Mouse (Mus musculus) lung, embryonic 16.5 days (tissue): ENCODE results near the gene H2al1m. TPM values are rescaled to one million over a fixed set of nuclear protein-coding genes. Genes with fewer than 3 reads are reported as not detected.
"Not testable (repeated sequence)": the region's sequence is repeated elsewhere in the genome, so short reads cannot be mapped to it uniquely, and the experiment has no call there.

Source experiments
- ATAC-seq: fragments of 200-750 bp; cut with Nextera tagmentation; 2 replicates; pipeline ENCODE4 v1.8.0; 2017; ENCODE audit warnings: low read depth, mild to moderate bottlenecking, moderate library complexity
- H3K27ac ChIP-seq: fragments of 300-500 bp; sonication (generic); 2 replicates; pipeline ENCODE4 v1.5.1; 2014; ENCODE audit warnings: mild to moderate bottlenecking, control low read depth, low read length
- H3K27me3 ChIP-seq: fragments of 300-500 bp; sonication (generic); 2 replicates; pipeline ENCODE4 v1.6.1; 2014; ENCODE audit warnings: low read depth, low read length, mixed read lengths; ENCODE audit not compliant: control insufficient read depth, insufficient read depth
- H3K36me3 ChIP-seq: fragments of 300-500 bp; sonication (generic); 2 replicates; pipeline ENCODE4 v1.6.1; 2014; ENCODE audit warnings: low read length; ENCODE audit not compliant: control insufficient read depth, insufficient read depth
- H3K4me1 ChIP-seq: fragments of 300-500 bp; sonication (generic); replicated peaks from 2 replicates; pipeline ENCODE4 v1.6.1; 2014; ENCODE audit warnings: low read length, mixed read lengths; ENCODE audit not compliant: control insufficient read depth, insufficient read depth
- H3K4me2 ChIP-seq: fragments of 300-500 bp; sonication (generic); 2 replicates; pipeline ENCODE4 v1.6.1; 2014; ENCODE audit warnings: low read depth, low read length, control low read depth
- H3K4me3 ChIP-seq: fragments of 300-500 bp; sonication (generic); 2 replicates; pipeline ENCODE4 v1.5.1; 2014; ENCODE audit warnings: mild to moderate bottlenecking, low read length, control low read depth
- H3K9ac ChIP-seq: fragments of 300-500 bp; sonication (generic); 2 replicates; pipeline ENCODE4 v1.6.1; 2014; ENCODE audit warnings: low read length, control low read depth
- H3K9me3 ChIP-seq: fragments of 300-500 bp; sonication (generic); 2 replicates; pipeline ENCODE4 v1.6.1; 2016; ENCODE audit warnings: low read length; ENCODE audit not compliant: control insufficient read depth
- WGBS: fragments of 180-500 bp; shearing (Covaris S2); extraction: QIAGEN DNeasy Blood & Tissue Kit; methylation state at CpG from one replicate; pipeline ENCODE4 v1.1.7; 2014; 5-methylcytosine and 5-hydroxymethylcytosine counted together
- polyA plus RNA-seq: library from polyadenylated mRNA; unstranded; fragments of >200 nt; fragmentation: Nextera tagmentation; extraction: Ambion mirVana; gene quantifications from 2 replicates; pipeline ENCODE4 v1.2.1, GENCODE M21; 2015

H2al1m gene
- polyA plus RNA-seq, 1 experiment from 2014 or later = not detected

GRCm38 (mm10) chrX:9303455-9303854 lies 19.9 kb downstream of the H2al1m start:
- ATAC-seq = no peak
- H3K4me3 ChIP-seq = no peak overlapping the region
- H3K4me2 ChIP-seq = no peak overlapping the region

GRCm38 (mm10) chrX:9316457-9316856 lies 32.9 kb downstream of the H2al1m start:
- H3K4me2 ChIP-seq, H3K27ac ChIP-seq, H3K9me3 ChIP-seq, H3K9ac ChIP-seq, H3K4me3 ChIP-seq, H3K27me3 ChIP-seq, ATAC-seq, H3K36me3 ChIP-seq, H3K4me1 ChIP-seq: not testable (repeated sequence)

More at GRCm38 (mm10) chrX:9303455-9303854, 19.9 kb downstream of the H2al1m start:
- H3K9ac ChIP-seq = no peak overlapping the region
- WGBS = 38% methylated on average over 1 of the region's 1 CpGs
- H3K27ac ChIP-seq = no peak overlapping the region
- H3K36me3 ChIP-seq = no peaks in the 10 kb centered on the region
- H3K9me3 ChIP-seq = no peaks in the 10 kb centered on the region
- H3K4me1 ChIP-seq = no peaks in the 10 kb centered on the region
- no peaks in the 10 kb centered on the region for H3K27me3 ChIP-seq

GRCm38 (mm10) chrX:9327954-9328353 lies 44.4 kb downstream of the H2al1m start:
- H3K27ac ChIP-seq, H3K27me3 ChIP-seq, H3K4me2 ChIP-seq, H3K9ac ChIP-seq, ATAC-seq, H3K4me1 ChIP-seq, H3K4me3 ChIP-seq, H3K9me3 ChIP-seq, H3K36me3 ChIP-seq: not testable (repeated sequence)
- 91% methylated on average over 12 of the region's 26 CpGs for WGBS

GRCm38 (mm10) chrX:9332366-9332962 lies 48.9 kb downstream of the H2al1m start:
- not testable (repeated sequence) for H3K4me1 ChIP-seq, H3K9ac ChIP-seq, H3K9me3 ChIP-seq, H3K36me3 ChIP-seq, H3K4me2 ChIP-seq, H3K4me3 ChIP-seq, H3K27ac ChIP-seq, ATAC-seq, H3K27me3 ChIP-seq
- WGBS = 80% methylated on average over 12 of the region's 12 CpGs

- H3K27ac ChIP-seq, H3K4me2 ChIP-seq, H3K4me3 ChIP-seq, ATAC-seq, H3K27me3 ChIP-seq, H3K36me3 ChIP-seq, H3K9me3 ChIP-seq, H3K9ac ChIP-seq, H3K4me1 ChIP-seq: not testable (repeated sequence)
- WGBS = 47% methylated on average over 1 of the region's 2 CpGs
Measured at GRCm38 (mm10) chrX:9333035-9333434, 49.5 kb downstream of the H2al1m start.

Other genes starting within 250 kb of the H2al1m start
- gene Fthl17f, start 220.7 kb upstream of the H2al1m start, polyA plus RNA-seq = not detected in 2 replicates
- gene 4930402K13Rik, start 179.2 kb upstream of the H2al1m start, polyA plus RNA-seq = not detected in 2 replicates
- 0.93 and 1.1 TPM in 2 replicates for gene Lancl3, start 83.9 kb upstream of the H2al1m start, polyA plus RNA-seq
- not detected in 2 replicates for gene Gm14862, start 26.9 kb upstream of the H2al1m start, polyA plus RNA-seq
- gene Xk, start 11.0 kb upstream of the H2al1m start, polyA plus RNA-seq = 2.2 and 2.7 TPM in 2 replicates
- 0.63 TPM in 1 of 2 replicates, not detected in the other for gene H2al1k, start 66.9 kb downstream of the H2al1m start, polyA plus RNA-seq
- 4.6 and 5.0 TPM in 2 replicates for gene Cybb, start 204.0 kb downstream of the H2al1m start, polyA plus RNA-seq